In genomic region chr15:102785055-102785820, GRCm38 (mm10) we compare ENCODE assay signal across 9 mouse cellular contexts.
DNase-seq lines count a peak whose midpoint lies in the region; ATAC-seq and TF ChIP-seq lines count a peak whose summit lies in the region.
"Had no signal": no experiment of that assay in that cellular context is flagged by ENCODE, and none has a peak within 500 bp of the region (broad histone marks: within the 10 kb centered on the region; RNA-seq: fewer than 3 reads in every experiment).

No protein-coding gene starts in this region.

- ATAC-seq in heart, postnatal 0 days (ENCODE audit: insufficient read depth, low read depth), result no peak

- H3K4me1 ChIP-seq in heart, postnatal 0 days (ENCODE audit: control insufficient read depth, insufficient read depth), result no peaks in the 10 kb centered on the region

- H3K27me3 ChIP-seq in heart, postnatal 0 days (ENCODE audit: control insufficient read depth, insufficient read depth, low read length), result peaks cover 30% of the 10 kb centered on the region

- intact Hi-C loops in heart, postnatal 36 days (cut with DNase I), result no loop called here

- H3K4me3 ChIP-seq in heart, postnatal 0 days (ENCODE audit: low read depth, low read length), result no peak overlapping the region
- H3K4me3 ChIP-seq: embryonic facial prominence, embryonic 15.5 days had no signal

- no peak for TF ChIP-seq EP300 in heart, postnatal 0 days (IDR thresholded peaks at IDR 0.05; ENCODE audit: low read depth)

- H3K9ac ChIP-seq in heart, postnatal 0 days (replicated peaks; ENCODE audit: low read depth, low read length), result no peak overlapping the region
- H3K9ac ChIP-seq: embryonic facial prominence, embryonic 15.5 days had no signal

- no peaks in the 10 kb centered on the region for H3K36me3 ChIP-seq in heart, postnatal 0 days (replicated peaks; ENCODE audit: control insufficient read depth, insufficient read depth, low read length)
- H3K36me3 ChIP-seq: embryonic facial prominence, embryonic 15.5 days had no signal

- peak; percentile 60 for TF ChIP-seq CTCF in heart, postnatal 0 days (IDR thresholded peaks at IDR 0.05; ENCODE audit: low read depth)

- no peaks in the 10 kb centered on the region for H3K9me3 ChIP-seq in heart, postnatal 0 days (replicated peaks; ENCODE audit: control insufficient read depth, low read length)
- H3K9me3 ChIP-seq: embryonic facial prominence, embryonic 15.5 days had no signal

- DNase-seq in heart, postnatal 0 days (ENCODE audit: low spot score), result no peak
- no peak for DNase-seq in heart, adult 11 months
- DNase-seq in 3T3-L1 (ENCODE audit: low read depth, low spot score) (peak; percentile 91), R1 (ENCODE audit: low read depth, low spot score) (peak; percentile 89)
- peak; percentile 78 to 85 for DNase-seq in cerebellum, postnatal 10 days
- DNase-seq in heart, postnatal 36 days, result peak; percentile 37 to 51
- peak; percentile 29 to 62 for DNase-seq in lung, postnatal 4 days
- peak; percentile 19 to 27 for DNase-seq in thymus, postnatal 36 days

- H3K27ac ChIP-seq in heart, postnatal 0 days (ENCODE audit: low read depth), result no peak overlapping the region
- H3K27ac ChIP-seq: embryonic facial prominence, embryonic 15.5 days had no signal

- WGBS in heart, postnatal 0 days, result 23% methylated on average over 10 of the region's 10 CpGs

- no peak overlapping the region for H3K4me2 ChIP-seq in heart, postnatal 0 days (ENCODE audit: low read depth, low read length)
- H3K4me2 ChIP-seq: embryonic facial prominence, embryonic 15.5 days had no signal

Comparison
In these comparisons a context has a peak if more than half of its experiments do, and no peak if none do; other contexts are left out.
1. DNase-seq: peak in 3T3-L1 (single experiment), R1 (single experiment), cerebellum, postnatal 10 days (2 of 2), heart, postnatal 36 days (2 of 2), lung, postnatal 4 days (2 of 2) and thymus, postnatal 36 days (2 of 2); none in heart, postnatal 0 days (single experiment) and heart, adult 11 months (single experiment).